Mouse (Mus musculus) regulatory T cell (primary cell): ENCODE measurements at regions not wholly inside any gene's neighbourhood (a gene's known extent, or its start where the extent isn't known, plus 50 kb on each side); places are given as distances from the start of the nearest gene placed in this dataset.

Source experiments
- in situ Hi-C: fragments of 300-600 bp; cut with MboI, MseI; formaldehyde crosslinking; loops from one replicate; pipeline ENCODE4 v1.15.1; 2025; ENCODE audit warnings: high pct_unique_total_duplicates

GRCm38 (mm10) chr8:53096272-53096784 is 415.2 kb upstream of the Aga start:
- in situ Hi-C loops: no loop called here

- in situ Hi-C loops: loop anchor here (10.0 kb wide), 1 partner anchor 1285 kb away; no protein-coding TSS in a partner anchor
Observed at GRCm38 (mm10) chr8:53140041-53140440, 371.5 kb upstream of the Aga start.

- in situ Hi-C loops: loop anchor here (10.0 kb wide), 1 partner anchor 1276 kb away; no protein-coding TSS in a partner anchor
Observed at GRCm38 (mm10) chr8:53148915-53149314, 362.6 kb upstream of the Aga start.

GRCm38 (mm10) chr8:53164017-53164416 is 347.5 kb upstream of the Aga start:
- in situ Hi-C loops: no loop called here

- in situ Hi-C loops: no loop called here
Observed at GRCm38 (mm10) chr8:53171694-53172299, 339.7 kb upstream of the Aga start.

- in situ Hi-C loops: no loop called here
Observed at GRCm38 (mm10) chr8:53192519-53192918, 319.0 kb upstream of the Aga start.

GRCm38 (mm10) chr8:53222194-53222593 is 289.3 kb upstream of the Aga start:
- in situ Hi-C loops: no loop called here
